Mouse (Mus musculus) cortical plate, adult 2 months (tissue): ENCODE measurements around the gene Gli3. TPM values are rescaled to one million over a fixed set of nuclear protein-coding genes. Genes with fewer than 3 reads are reported as not detected.

ENCODE experiments used
- H3K27ac ChIP-seq: fragments of 200-500 bp; 2 replicates; pipeline ENCODE4 v1.5.1; 2012; ENCODE audit warnings: low read length, control low read depth, inconsistent platforms; ENCODE audit not compliant: insufficient read depth
- H3K4me1 ChIP-seq: fragments of 200-500 bp; 2 replicates; pipeline ENCODE4 v1.6.1; 2011; ENCODE audit warnings: low read length; ENCODE audit not compliant: control insufficient read depth, insufficient read depth
- H3K4me3 ChIP-seq: fragments of 200-500 bp; 2 replicates; pipeline ENCODE4 v1.5.1; 2011; ENCODE audit warnings: mild to moderate bottlenecking, low read length, control low read depth; ENCODE audit not compliant: insufficient read depth
- CTCF ChIP-seq: fragments of 200-500 bp; IDR thresholded peaks from 2 replicates; pipeline ENCODE4 v1.5.1; 2011; ENCODE audit warnings: mild to moderate bottlenecking, control low read depth, low read length; ENCODE audit not compliant: insufficient read depth; ENCODE audit errors: extremely low read depth
- POLR2A ChIP-seq: fragments of 200-500 bp; IDR thresholded peaks from 2 replicates; pipeline ENCODE4 v1.6.1; 2011; ENCODE audit warnings: mild to moderate bottlenecking, low read length, control low read depth; ENCODE audit not compliant: insufficient read depth; ENCODE audit errors: extremely low read depth
- polyA plus RNA-seq: library from polyadenylated mRNA; depleted of rRNA; stranded (reverse); fragments of >200 nt; gene quantifications from 2 replicates; pipeline ENCODE4 v1.2.3, GENCODE M21; 2012

The Gli3 gene
- polyA plus RNA-seq, 1 experiment: 3.9 TPM

DNA sequence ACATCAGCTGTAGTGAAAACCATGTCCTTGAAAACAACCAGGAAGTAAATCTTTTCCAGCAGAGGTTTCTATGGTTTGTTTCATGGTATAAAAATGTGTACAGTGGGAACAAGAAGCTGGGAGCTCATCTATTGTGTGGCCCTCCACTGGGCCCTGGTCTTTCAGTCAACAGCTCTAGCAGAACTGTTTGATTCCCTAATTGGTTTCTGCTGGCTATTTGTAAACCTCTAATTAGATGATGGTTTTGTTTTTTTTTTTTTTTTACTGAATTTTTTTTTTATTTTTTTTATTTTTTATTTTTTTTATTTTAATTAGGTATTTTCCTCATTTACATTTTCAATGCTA is 229.4 kb downstream of the Gli3 start:
- TF ChIP-seq CTCF (no peak), POLR2A (no peak)

DNA sequence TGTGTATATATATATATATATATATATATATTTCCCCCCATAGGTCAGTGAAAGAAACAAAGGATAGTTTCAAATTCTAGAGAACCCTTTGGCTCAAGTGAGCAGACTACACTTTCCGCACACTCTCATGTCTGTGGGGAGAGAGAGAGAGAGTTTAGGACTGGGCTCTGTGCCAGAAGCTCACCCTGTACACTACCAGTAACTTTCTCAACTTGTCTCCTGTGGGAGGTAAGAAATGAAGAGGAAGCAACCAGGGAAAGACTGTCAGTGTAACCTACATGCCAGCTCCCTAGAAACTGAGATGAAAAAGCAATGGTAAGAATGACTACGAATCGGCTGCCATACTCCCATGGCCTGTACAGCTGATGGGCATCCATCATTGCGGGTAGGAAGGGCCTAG is 235.2 kb downstream of the Gli3 start:
- H3K4me3 ChIP-seq: no peak overlapping the region

More for the DNA sequence above, 229.4 kb downstream of the Gli3 start:
- no peak overlapping the region for H3K27ac ChIP-seq
- H3K4me1 ChIP-seq: no peaks in the 10 kb centered on the region; the same call in 1 of the 2 replicates
- H3K4me3 ChIP-seq: no peak overlapping the region

DNA sequence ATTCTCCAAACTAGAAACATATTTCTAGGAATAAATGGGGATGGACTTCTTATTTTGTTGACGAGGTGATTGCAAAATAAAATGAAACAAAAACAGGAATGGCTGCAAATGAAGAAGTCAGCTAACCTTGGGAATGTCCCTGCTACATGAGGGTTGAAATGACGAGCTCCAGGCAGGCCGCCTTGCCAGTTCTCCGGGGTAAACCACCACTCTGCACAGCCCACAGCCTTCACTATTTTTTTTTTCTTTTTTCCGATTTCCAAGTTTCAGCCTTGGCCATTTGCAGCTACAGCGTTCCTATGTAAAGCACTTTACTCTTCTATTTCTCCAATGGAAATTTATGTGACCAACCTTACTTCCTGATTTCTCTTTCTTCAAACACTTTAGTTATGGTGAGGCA is 236.1 kb downstream of the Gli3 start:
- TF ChIP-seq POLR2A (no peak), CTCF (no peak)
- Histone ChIP-seq H3K27ac (no peak overlapping the region), H3K4me3 (no peak overlapping the region), H3K4me1 (no peaks in the 10 kb centered on the region)

More for the DNA sequence above, 235.2 kb downstream of the Gli3 start:
- no peak for TF ChIP-seq CTCF
- no peak for TF ChIP-seq POLR2A
- Histone ChIP-seq H3K27ac (no peak overlapping the region), H3K4me1 (no peaks in the 10 kb centered on the region)

DNA sequence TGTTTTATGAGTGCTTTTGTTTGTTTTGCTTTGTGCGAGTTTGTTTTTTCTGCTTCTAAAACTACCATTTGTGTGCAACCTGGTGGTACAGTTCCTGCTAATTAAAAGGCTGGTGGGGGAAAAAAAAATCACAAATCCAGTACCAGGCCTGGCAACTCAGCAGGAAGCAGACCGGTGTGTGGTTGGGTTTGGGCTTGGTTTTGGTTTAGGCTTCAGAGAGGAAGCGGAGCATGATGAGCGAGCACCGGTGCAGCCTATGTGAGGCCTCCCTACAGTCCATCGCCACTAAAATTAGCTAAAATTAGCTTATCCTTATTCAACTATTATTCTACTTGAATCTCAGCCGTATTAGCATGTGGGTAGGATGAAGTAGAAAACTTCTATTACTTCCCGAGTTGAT is 241.6 kb downstream of the Gli3 start:
- TF ChIP-seq CTCF: no peak
- no peak for TF ChIP-seq POLR2A
- no peaks in the 10 kb centered on the region for H3K4me1 ChIP-seq
- no peak overlapping the region for H3K27ac ChIP-seq
- no peak overlapping the region for H3K4me3 ChIP-seq

DNA sequence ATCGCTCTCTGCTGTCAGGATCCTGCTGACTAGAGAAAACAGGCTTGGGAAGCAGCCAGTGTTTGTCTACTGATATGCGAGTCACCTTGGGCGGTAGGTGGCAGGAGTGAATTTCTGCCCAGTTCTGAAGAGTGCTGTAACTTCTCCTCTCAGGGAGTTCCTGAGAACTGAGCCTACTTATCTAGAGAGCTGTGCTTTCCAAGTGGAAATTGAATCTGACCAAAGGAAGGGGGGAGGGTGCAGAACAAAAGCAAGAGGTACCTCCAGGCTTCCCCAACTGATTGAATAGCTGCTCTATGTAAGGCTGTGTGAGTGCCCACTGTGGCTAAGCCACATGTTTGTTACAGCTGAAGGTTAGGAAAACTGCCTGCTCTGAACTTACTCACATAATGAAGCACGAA is 244.4 kb downstream of the Gli3 start:
- H3K27ac ChIP-seq: no peak overlapping the region
- TF ChIP-seq CTCF (no peak), POLR2A (no peak)
- no peak overlapping the region for H3K4me3 ChIP-seq
- no peaks in the 10 kb centered on the region for H3K4me1 ChIP-seq

DNA sequence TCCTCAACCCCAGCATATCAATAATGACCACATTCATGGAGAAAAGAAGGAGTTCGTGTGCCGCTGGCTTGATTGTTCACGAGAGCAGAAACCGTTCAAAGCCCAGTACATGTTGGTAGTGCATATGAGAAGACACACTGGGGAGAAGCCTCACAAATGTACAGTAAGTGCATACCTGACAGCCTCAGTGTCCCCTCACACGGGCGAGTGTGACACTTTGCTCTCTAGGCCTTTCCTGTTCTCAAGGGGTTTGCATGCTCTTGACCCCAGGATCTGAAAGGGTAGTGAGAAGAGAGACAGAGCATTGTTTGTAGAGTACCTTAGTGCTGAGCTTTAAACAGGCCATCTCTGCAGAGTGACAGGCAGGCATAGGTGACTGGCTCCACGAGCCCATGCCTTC is 250.5 kb downstream of the Gli3 start:
- Histone ChIP-seq H3K27ac (no peak overlapping the region), H3K4me3 (no peak overlapping the region), H3K4me1 (no peaks in the 10 kb centered on the region)
- TF ChIP-seq POLR2A (no peak), CTCF (no peak)

DNA sequence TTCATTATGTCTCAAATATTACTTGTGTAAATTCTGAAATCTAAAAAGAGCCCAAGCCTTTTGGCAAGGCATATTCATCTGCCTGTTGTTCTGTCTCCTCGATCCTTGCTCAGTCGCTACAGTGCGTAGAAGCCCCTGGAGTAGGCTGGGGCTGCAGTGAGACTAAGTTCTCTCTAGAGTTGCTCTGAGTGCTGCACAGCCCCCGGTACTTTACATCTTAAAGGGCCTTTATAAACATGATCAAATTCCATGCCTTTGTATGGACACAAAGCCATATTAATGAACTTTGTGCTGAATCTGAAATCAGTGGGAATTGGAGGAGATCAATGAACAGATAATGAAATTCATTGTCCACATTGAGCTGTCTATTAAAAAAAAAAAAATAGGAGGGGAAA is 251.3 kb downstream of the Gli3 start:
- H3K4me3 ChIP-seq: no peak overlapping the region
- TF ChIP-seq POLR2A (no peak), CTCF (no peak)
- H3K4me1 ChIP-seq: no peaks in the 10 kb centered on the region
- H3K27ac ChIP-seq: no peak overlapping the region

DNA sequence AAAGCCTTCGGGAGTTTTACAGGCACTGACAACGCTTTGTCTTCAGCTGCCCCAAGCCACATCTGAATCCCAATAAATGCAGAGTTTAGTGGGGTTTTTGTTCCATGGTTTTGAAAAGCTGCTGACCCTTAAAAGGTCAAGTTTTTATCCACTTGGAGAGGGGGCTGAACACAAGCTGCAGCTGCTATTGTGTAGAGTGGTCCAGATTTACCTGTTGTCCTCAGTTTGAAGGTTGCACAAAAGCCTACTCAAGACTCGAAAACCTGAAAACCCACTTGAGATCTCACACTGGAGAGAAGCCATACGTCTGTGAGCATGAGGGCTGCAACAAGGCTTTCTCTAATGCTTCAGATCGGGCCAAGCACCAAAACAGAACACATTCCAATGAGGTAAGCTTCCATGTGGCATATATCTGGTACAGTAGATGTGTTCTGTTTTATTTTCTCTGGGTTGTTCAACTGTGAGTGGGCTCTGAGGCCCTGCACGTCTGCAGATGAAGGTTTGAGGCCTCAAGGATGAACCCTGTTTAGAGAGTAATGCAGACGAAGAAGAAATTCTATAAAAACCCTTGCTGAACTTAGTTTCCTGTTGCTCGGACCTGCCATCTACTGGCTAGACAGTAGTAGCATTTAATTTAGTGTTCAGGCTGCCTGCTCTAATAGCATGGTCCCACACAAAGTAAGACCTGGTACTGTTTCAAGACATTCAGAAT is 251.8 kb downstream of the Gli3 start:
- H3K4me1 ChIP-seq: no peaks in the 10 kb centered on the region
- H3K27ac ChIP-seq: no peak overlapping the region
- H3K4me3 ChIP-seq: no peak overlapping the region
- TF ChIP-seq POLR2A (no peak), CTCF (peak; percentile 59)

DNA sequence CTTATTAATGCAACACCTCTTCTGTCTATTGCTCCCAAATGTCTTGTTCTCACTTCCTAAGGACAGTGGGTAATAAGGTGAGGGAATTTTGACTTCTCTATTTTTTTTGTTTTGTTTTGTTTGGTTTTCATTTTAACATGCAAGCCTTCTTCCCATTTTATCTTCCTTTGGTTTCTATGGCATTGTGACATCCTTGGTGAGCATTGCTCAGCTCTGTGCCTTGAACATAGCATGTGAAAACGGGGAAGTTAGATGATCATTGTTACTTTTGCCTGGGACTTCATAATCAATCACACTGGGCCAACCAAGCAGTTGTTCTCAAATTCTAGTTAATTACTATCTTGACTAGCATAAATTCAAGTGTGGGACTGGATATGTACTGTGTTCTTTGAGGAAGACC is 258.4 kb downstream of the Gli3 start:
- TF ChIP-seq CTCF (no peak), POLR2A (no peak)
- no peak overlapping the region for H3K27ac ChIP-seq
- H3K4me3 ChIP-seq: no peak overlapping the region
- no peaks in the 10 kb centered on the region for H3K4me1 ChIP-seq

DNA sequence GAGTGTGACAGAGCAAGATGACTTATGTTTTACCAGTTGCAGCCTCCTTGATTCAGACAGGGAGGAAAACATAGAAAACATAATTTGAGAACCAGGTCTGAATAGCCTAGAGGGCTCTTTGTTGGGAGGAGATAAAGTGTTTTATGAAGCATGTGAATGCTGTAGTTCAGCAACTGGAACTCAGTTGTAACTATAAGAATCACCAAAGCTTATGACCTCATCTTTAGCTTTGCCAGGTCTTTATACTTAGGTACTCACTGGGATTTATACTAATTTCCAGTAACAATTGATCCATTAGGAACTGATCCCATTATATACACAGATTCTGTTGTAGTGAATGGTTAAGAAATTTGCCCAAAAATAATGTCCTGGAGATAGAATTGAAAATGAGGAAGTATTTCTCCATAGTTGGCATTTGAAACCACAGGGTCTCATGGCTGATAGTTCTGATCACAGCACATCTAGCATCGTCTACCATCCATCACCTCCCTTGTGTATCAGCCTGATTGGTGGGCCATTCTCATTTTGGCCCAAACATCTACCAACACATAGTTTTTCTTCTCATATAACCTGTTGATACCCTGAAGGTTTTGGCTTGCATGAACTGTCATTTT is 259.8 kb downstream of the Gli3 start:
- Histone ChIP-seq H3K4me3 (no peak overlapping the region), H3K4me1 (no peaks in the 10 kb centered on the region), H3K27ac (no peak overlapping the region)
- TF ChIP-seq CTCF (no peak), POLR2A (no peak)

DNA sequence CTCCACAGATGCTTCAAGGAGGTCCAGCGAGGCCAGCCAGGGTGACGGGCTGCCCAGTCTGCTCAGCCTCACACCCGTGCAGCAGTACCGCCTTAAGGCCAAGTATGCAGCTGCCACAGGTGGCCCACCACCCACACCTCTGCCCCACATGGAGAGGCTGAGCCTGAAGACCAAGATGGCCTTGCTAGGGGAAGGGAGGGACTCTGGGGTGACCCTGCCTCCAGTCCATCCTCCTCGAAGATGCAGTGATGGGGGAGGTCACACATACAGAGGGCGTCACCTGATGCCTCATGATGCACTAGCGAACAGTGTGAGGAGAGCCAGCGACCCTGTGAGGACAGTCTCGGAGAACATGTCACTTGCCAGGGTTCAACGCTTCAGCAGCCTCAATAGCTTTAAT is 261.7 kb downstream of the Gli3 start:
- TF ChIP-seq POLR2A (no peak), CTCF (no peak)
- no peak overlapping the region for H3K4me3 ChIP-seq
- no peak overlapping the region for H3K27ac ChIP-seq
- H3K4me1 ChIP-seq: no peaks in the 10 kb centered on the region
